Mouse (Mus musculus) B cell, adult (primary cell): ENCODE results near the gene Thnsl2. TPM values are rescaled to one million over a fixed set of nuclear protein-coding genes. Genes with fewer than 3 reads are reported as not detected.

Experiments used
- total RNA-seq: library from RNA; stranded (reverse); gene quantifications from 4 replicates; pipeline ENCODE4 v1.2.4, GENCODE M21; 2023; ENCODE audit not compliant: inconsistent age

Gene Thnsl2
- total RNA-seq = 0.74 TPM in 1 of 4 replicates, not detected in the others

DNA sequence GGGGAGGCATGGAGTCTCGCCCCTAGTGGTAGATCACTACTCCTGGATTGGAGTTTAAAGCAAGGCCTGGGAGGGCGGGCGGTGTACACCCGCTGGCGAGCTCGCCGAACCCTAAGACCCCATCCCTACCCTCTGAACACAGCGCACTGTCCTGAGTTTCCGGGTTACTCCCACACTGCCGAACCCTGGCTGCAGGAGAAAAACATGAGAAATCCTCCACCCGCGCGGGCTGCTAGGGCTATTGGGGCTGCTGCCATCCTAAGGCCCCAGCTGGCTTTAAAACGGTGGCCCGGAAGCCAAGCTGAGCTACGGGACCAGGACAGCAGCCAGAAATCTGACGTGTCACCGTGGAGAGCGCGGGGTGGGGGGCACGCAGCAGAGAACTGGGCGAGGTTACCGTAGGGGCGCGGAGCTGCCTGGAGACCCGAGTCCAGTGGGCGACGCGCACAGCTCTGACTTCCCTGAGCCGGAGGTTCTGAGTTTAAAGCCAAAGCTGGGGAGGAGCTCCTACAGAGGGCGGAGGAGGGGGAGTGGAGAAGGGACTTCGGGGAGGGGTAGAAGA lies at the start of gene Thnsl2:
Gene Thnsl2, minus strand, starts transcription at position 546 of the 562 bp plus-strand sequence.

Other genes with a start within 250 kb of the Thnsl2 start
- not detected in 4 replicates for gene Tex37, start 225.5 kb downstream of the Thnsl2 start, total RNA-seq
- gene Foxi3, start 187.9 kb downstream of the Thnsl2 start, total RNA-seq = not detected in 4 replicates
- gene Fabp1, start 55.4 kb upstream of the Thnsl2 start, total RNA-seq = not detected in 4 replicates
- gene Krcc1, start 127.2 kb upstream of the Thnsl2 start, total RNA-seq = 35.0 to 42.6 TPM (median 37.4 TPM) in 4 replicates
- gene Smyd1, start 177.8 kb upstream of the Thnsl2 start, total RNA-seq = not detected in 4 replicates
- gene Cd8b1, start 178.3 kb upstream of the Thnsl2 start, total RNA-seq = 0.35 to 1.2 TPM in 2 of 4 replicates, not detected in the others
- gene Cd8a, start 229.0 kb upstream of the Thnsl2 start, total RNA-seq = 0.19 to 0.39 TPM in 2 of 4 replicates, not detected in the others